Mouse (Mus musculus) olfactory bulb, adult 2 months (tissue): ENCODE measurements around the gene Gm10277.

Experiments
- CTCF ChIP-seq: fragments of 200-500 bp; IDR thresholded peaks from 2 replicates; pipeline ENCODE4 v1.5.1; 2012; ENCODE audit warnings: low read depth, mild to moderate bottlenecking, low read length, moderate library complexity; ENCODE audit not compliant: insufficient read depth
- POLR2A ChIP-seq: fragments of 200-500 bp; IDR thresholded peaks from 2 replicates; pipeline ENCODE4 v1.6.1; 2012; ENCODE audit warnings: mild to moderate bottlenecking, low read depth, low read length, moderate library complexity; ENCODE audit not compliant: insufficient read depth

GRCm38 (mm10) chr11:77802341-77802865 lies 14.9 kb upstream of the Gm10277 start:
- TF ChIP-seq CTCF, result no peak
- no peak for TF ChIP-seq POLR2A
